17 mouse cellular contexts compared by ENCODE assay signal in genomic region chr11:23676100-23676499, GRCm38 (mm10).
"Had no signal": no experiment of that assay in that cellular context is flagged by ENCODE, and none has a peak within 500 bp of the region (broad histone marks: within the 10 kb centered on the region; RNA-seq: fewer than 3 reads in every experiment).

No protein-coding gene starts in this region.

- H3K27me3 ChIP-seq: liver, embryonic 13.5 days; liver, embryonic 15.5 days; lung, embryonic 15.5 days; megakaryocyte, embryonic 14.5 days; midbrain, embryonic 12.5 days; neural tube, embryonic 12.5 days; stomach, embryonic 15.5 days had no signal

- H3K9me3 ChIP-seq: liver, embryonic 13.5 days; liver, embryonic 15.5 days; lung, embryonic 15.5 days; megakaryocyte, embryonic 14.5 days; midbrain, embryonic 12.5 days; neural tube, embryonic 12.5 days; stomach, embryonic 15.5 days had no signal

- H3K4me1 ChIP-seq: liver, embryonic 13.5 days; liver, embryonic 15.5 days; lung, embryonic 15.5 days; midbrain, embryonic 12.5 days; neural tube, embryonic 12.5 days; stomach, embryonic 15.5 days had no signal

- ATAC-seq: liver, postnatal 0 days; lung, postnatal 0 days had no signal

- H3K4me3 ChIP-seq: liver, embryonic 13.5 days; liver, embryonic 15.5 days; lung, embryonic 15.5 days; megakaryocyte, embryonic 14.5 days; midbrain, embryonic 12.5 days; neural tube, embryonic 12.5 days; stomach, embryonic 15.5 days had no signal

- DNase-seq: liver, embryonic 13.5 days; liver, postnatal 0 days; lung, adult 2 months; lung, postnatal 14 days; lung, postnatal 36 days; right cerebral cortex, postnatal 14 days; thymus, adult 2 months; thymus, postnatal 36 days had no signal

- H3K9ac ChIP-seq: liver, embryonic 13.5 days; liver, embryonic 15.5 days; liver, postnatal 0 days; lung, embryonic 15.5 days; midbrain, embryonic 12.5 days; neural tube, embryonic 12.5 days; stomach, embryonic 15.5 days had no signal

- H3K4me2 ChIP-seq: liver, embryonic 13.5 days; liver, embryonic 15.5 days; lung, embryonic 15.5 days; midbrain, embryonic 12.5 days; neural tube, embryonic 12.5 days; stomach, embryonic 15.5 days had no signal

- H3K27ac ChIP-seq: liver, embryonic 13.5 days; liver, embryonic 15.5 days; lung, embryonic 15.5 days; macrophage; midbrain, embryonic 12.5 days; neural tube, embryonic 12.5 days; stomach, embryonic 15.5 days; stomach, postnatal 0 days had no signal
